Mouse (Mus musculus): ENCODE data around the gene Zfp790.
"Not testable (repeated sequence)": the region's sequence is repeated elsewhere in the genome, so short reads cannot be mapped to it uniquely, and the experiment has no call there.

The Zfp790 gene

GRCm38 (mm10) chr7:29844616-29845015 is 28.7 kb downstream of the Zfp790 start:
- DNase-seq: no peak

- DNase-seq: no peak
Measured at GRCm38 (mm10) chr7:29852831-29853218, 36.9 kb downstream of the Zfp790 start.

GRCm38 (mm10) chr7:29853219-29853842 is 37.4 kb downstream of the Zfp790 start, which contains the start of gene Zfp940:
Zfp940 (minus strand) TSS chr7:29853669.
- DNase-seq: peak; percentile 86

- peak; percentile 92 for DNase-seq
Measured at GRCm38 (mm10) chr7:29859532-29860517, 43.9 kb downstream of the Zfp790 start, which contains the start of gene Zfp420. Zfp420 (plus strand) TSS chr7:29859979.

GRCm38 (mm10) chr7:29861660-29862059 is 45.7 kb downstream of the Zfp790 start:
- no peak for DNase-seq

GRCm38 (mm10) chr7:29874256-29874655 is 58.3 kb downstream of the Zfp790 start:
- DNase-seq: no peak

GRCm38 (mm10) chr7:29877561-29877960 is 61.6 kb downstream of the Zfp790 start:
- DNase-seq: not testable (repeated sequence)

GRCm38 (mm10) chr7:29880056-29880455 is 64.1 kb downstream of the Zfp790 start:
- DNase-seq: no peak

Data from cerebellum, adult 8-10 months (tissue).